Mouse (Mus musculus): ENCODE measurements around the gene Ndufs8. TPM values are rescaled to one million over a fixed set of nuclear protein-coding genes. Genes with fewer than 3 reads are reported as not detected.
A peak's percentile ranks its signal among the peaks of the same experiment; 100 is the strongest.

The Ndufs8 gene
- polyA plus RNA-seq, 1 experiment from 2014 or later, result 242 TPM

- Histone ChIP-seq H3K9me3 (no peaks in the 10 kb centered on the region), H3K4me2 (no peak overlapping the region), H3K36me3 (no peaks in the 10 kb centered on the region), H3K27ac (no peak overlapping the region), H3K4me1 (replicated peaks) (no peaks in the 10 kb centered on the region), H3K9ac (replicated peaks) (no peak overlapping the region), H3K4me3 (replicated peaks) (no peak overlapping the region), H3K27me3 (peaks cover 8% of the 10 kb centered on the region)
- WGBS, result 70% methylated on average over 14 of the region's 14 CpGs
- no peak for ATAC-seq (ENCODE audit: insufficient number of reproducible peaks, insufficient read depth, low FRiP score, low TSS enrichment, low read depth)
These were observed 36.0 kb upstream of the Ndufs8 start for GRCm38 (mm10) chr19:3948546-3948945.

DNA sequence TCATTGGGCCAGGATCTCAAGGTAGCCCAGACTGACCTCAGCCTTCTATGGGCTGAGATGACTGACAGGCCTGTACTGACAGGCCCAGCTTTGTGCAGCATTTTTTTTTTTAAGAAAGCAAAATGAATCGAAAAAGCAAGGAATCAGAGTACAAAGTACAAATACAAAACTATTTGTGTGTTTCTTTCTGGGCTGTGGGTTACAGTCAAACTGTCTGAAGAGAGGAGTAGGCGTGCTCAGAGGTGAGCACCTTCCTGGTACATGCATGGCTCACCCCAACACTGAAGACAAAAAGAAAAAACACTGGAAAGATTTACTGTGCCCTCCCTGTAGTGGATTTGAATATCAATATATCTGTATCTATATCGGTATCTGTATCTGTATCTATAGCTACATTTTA is 35.2 kb upstream of the Ndufs8 start:
- Histone ChIP-seq H3K9me3 (no peaks in the 10 kb centered on the region), H3K9ac (replicated peaks) (no peak overlapping the region), H3K36me3 (no peaks in the 10 kb centered on the region), H3K27me3 (peaks cover 15% of the 10 kb centered on the region), H3K4me3 (replicated peaks) (no peak overlapping the region), H3K4me2 (no peak overlapping the region), H3K4me1 (replicated peaks) (no peaks in the 10 kb centered on the region), H3K27ac (no peak overlapping the region)
- WGBS, result 79% methylated on average over 3 of the region's 3 CpGs
- no peak for ATAC-seq (ENCODE audit: insufficient number of reproducible peaks, insufficient read depth, low FRiP score, low TSS enrichment, low read depth)

DNA sequence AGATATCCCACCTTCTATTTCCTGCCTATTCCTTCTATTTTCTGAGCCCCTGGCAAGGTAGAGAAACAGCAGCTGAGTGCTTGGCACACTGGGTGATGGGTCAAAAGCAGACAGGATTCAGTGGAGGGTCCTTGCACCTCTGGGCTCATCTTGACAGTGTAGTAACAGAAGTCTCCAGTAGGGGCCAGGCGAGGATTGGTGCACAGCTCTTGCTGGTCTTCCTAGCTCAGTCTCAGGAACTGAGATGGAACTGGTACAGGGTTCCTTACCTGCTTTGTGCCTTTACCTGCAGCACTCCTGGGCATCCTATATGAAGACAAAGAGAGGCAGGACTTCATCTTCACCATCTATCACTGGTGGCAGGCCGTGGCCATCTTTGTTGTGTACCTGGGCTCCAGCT is 34.1 kb upstream of the Ndufs8 start:
- WGBS, result 12% methylated on average over 2 of the region's 2 CpGs
- H3K4me2 ChIP-seq, result no peak overlapping the region
- H3K9ac ChIP-seq (replicated peaks), result no peak overlapping the region
- ATAC-seq (ENCODE audit: insufficient number of reproducible peaks, insufficient read depth, low FRiP score, low TSS enrichment, low read depth), result peak; percentile 55; the same call in 1 of the 2 replicates
- H3K9me3 ChIP-seq, result no peaks in the 10 kb centered on the region
- H3K27me3 ChIP-seq, result peaks cover 16% of the 10 kb centered on the region
- no peaks in the 10 kb centered on the region for H3K36me3 ChIP-seq
- H3K4me1 ChIP-seq (replicated peaks), result no peaks in the 10 kb centered on the region
- no peak overlapping the region for H3K27ac ChIP-seq
- H3K4me3 ChIP-seq (replicated peaks), result no peak overlapping the region

- no peak overlapping the region for H3K9ac ChIP-seq (replicated peaks)
- no peaks in the 10 kb centered on the region for H3K36me3 ChIP-seq
- peaks cover 16% of the 10 kb centered on the region for H3K27me3 ChIP-seq
- H3K4me3 ChIP-seq (replicated peaks), result no peak overlapping the region
- ATAC-seq (ENCODE audit: insufficient number of reproducible peaks, insufficient read depth, low FRiP score, low TSS enrichment, low read depth), result no peak
- 35% methylated on average over 10 of the region's 10 CpGs for WGBS
- no peak overlapping the region for H3K4me2 ChIP-seq
- no peaks in the 10 kb centered on the region for H3K9me3 ChIP-seq
- no peak overlapping the region for H3K27ac ChIP-seq
- H3K4me1 ChIP-seq (replicated peaks), result no peaks in the 10 kb centered on the region
These were observed 33.4 kb upstream of the Ndufs8 start for GRCm38 (mm10) chr19:3945872-3946564.

GRCm38 (mm10) chr19:3942986-3943735 is 30.6 kb upstream of the Ndufs8 start:
- WGBS, result 18% methylated on average over 27 of the region's 27 CpGs
- Histone ChIP-seq H3K4me3 (replicated peaks) (no peak overlapping the region), H3K36me3 (no peaks in the 10 kb centered on the region), H3K4me1 (replicated peaks) (no peaks in the 10 kb centered on the region), H3K27ac (no peak overlapping the region), H3K9me3 (no peaks in the 10 kb centered on the region), H3K27me3 (peaks cover 16% of the 10 kb centered on the region), H3K9ac (replicated peaks) (no peak overlapping the region), H3K4me2 (peak overlapping the region; percentile 9; the same call in 1 of the 2 replicates)
- ATAC-seq (ENCODE audit: insufficient number of reproducible peaks, insufficient read depth, low FRiP score, low TSS enrichment, low read depth), result no peak

- WGBS, result 73% methylated on average over 7 of the region's 7 CpGs
- no peak overlapping the region for H3K4me2 ChIP-seq
- H3K9me3 ChIP-seq, result no peaks in the 10 kb centered on the region
- H3K9ac ChIP-seq (replicated peaks), result no peak overlapping the region
- no peaks in the 10 kb centered on the region for H3K36me3 ChIP-seq
- peaks cover 16% of the 10 kb centered on the region for H3K27me3 ChIP-seq
- H3K4me3 ChIP-seq (replicated peaks), result no peak overlapping the region
- H3K4me1 ChIP-seq (replicated peaks), result no peaks in the 10 kb centered on the region
- no peak overlapping the region for H3K27ac ChIP-seq
- no peak for ATAC-seq (ENCODE audit: insufficient number of reproducible peaks, insufficient read depth, low FRiP score, low TSS enrichment, low read depth)
These were observed 29.7 kb upstream of the Ndufs8 start for GRCm38 (mm10) chr19:3942315-3942714.

DNA sequence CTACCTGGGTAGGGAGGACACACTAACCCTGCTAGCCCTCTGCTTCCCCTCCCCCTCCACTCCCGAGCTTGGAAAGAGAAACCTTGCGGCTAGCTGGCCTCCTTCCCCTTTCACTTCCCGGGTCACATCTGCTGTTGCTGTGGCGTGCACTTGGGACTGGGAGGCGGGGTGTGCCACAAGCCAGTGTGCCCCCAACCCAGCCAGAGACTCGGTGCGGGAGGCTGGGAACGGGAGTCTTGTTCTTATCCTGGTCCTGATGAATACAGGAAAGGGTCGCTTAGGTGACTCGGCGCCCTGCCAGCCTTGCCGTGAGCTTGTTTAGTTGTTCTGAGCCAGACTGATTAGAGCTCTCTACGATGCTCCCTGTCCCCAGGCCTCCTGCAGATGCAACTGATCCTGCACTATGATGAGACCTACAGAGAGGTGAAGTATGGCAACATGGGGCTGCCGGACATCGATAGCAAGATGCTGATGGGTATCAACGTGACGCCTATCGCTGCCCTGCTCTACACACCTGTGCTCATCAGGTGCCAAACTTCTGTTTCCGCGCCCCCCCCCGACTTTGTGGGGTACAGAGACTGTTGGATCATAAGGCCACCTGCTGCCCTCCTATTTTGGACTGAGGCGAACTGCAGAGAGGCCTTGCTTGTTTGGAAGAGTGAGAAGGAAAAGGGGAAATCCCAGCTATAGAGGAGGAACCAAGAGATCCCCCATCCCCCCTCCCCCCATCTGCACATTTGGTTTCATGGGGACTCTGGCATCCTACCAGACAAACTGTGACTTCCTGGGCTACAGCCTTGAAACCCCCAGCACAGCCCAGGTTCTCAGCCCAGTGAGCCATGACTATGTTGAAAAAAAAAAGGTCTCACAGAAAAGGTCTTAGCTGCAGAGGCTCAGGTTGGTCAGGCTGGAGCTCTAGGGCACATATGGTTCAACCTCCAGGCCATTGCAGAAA is 23.6 kb upstream of the Ndufs8 start:
- H3K27me3 ChIP-seq, result peaks cover 12% of the 10 kb centered on the region; the same call in 1 of the 2 replicates

DNA sequence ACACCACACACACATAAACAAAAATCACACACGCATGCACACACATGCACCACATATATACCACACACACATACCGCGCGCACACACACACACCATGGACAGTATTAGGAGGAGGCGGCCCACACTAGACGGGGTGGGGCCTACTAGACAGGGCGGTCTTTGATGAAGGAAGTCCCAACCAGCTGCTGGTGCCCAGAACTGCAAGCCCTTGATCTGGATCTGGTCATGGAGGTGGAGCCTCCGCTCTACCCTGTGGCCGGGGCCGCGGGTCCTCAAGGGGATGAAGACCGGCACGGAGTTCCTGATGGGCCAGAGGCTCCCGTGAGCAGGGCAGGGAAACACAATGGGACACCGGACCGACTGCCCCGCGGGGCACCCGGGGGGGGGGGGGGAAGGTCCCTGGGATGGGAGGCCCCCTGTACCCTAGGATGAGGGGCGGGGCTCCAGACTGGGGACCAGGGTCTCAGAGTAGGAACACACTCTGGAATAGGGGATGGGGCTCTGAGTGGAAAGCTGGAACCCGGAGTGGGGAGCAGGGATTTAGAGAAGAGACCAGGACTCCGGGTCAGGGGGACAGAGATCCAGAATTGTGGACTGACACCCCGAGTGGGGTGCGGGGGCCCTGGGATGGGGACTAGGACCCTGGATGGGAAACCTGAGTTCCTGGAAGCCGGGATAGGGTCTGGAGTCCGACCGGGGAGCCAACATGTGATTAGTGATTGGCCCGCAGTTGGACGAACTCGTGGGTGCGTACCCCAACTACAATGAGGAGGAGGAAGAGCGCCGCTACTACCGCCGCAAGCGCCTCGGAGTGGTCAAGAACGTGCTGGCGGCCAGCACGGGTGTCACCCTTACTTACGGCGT is 22.7 kb upstream of the Ndufs8 start, which contains the start of gene Unc93b1:
Gene Unc93b1 (plus strand): TSS at position 155 of the 864 bp plus-strand sequence.
- peaks cover 12% of the 10 kb centered on the region; the same call in 1 of the 2 replicates for H3K27me3 ChIP-seq
- 5% methylated on average over 42 of the region's 42 CpGs for WGBS
- H3K4me3 ChIP-seq (replicated peaks), result peak within 1 kb of the TSS; percentile 50
- H3K4me1 ChIP-seq (replicated peaks), result peaks cover 12% of the 10 kb centered on the region
- no peaks in the 10 kb centered on the region for H3K36me3 ChIP-seq
- peak within 1 kb of the TSS; percentile 87 for H3K4me2 ChIP-seq
- peak; percentile 86 for ATAC-seq (ENCODE audit: insufficient number of reproducible peaks, insufficient read depth, low FRiP score, low TSS enrichment, low read depth)
- no peaks in the 10 kb centered on the region for H3K9me3 ChIP-seq
- peak within 1 kb of the TSS; percentile 56 for H3K9ac ChIP-seq (replicated peaks)
- no peak within 1 kb of the TSS for H3K27ac ChIP-seq

More for the DNA sequence above, 23.6 kb upstream of the Ndufs8 start:
- no peaks in the 10 kb centered on the region for H3K9me3 ChIP-seq
- peak overlapping the region; percentile 56 for H3K9ac ChIP-seq (replicated peaks)
- WGBS, result 9% methylated on average over 22 of the region's 22 CpGs
- no peaks in the 10 kb centered on the region for H3K36me3 ChIP-seq
- ATAC-seq (ENCODE audit: insufficient number of reproducible peaks, insufficient read depth, low FRiP score, low TSS enrichment, low read depth), result no peak
- H3K4me3 ChIP-seq (replicated peaks), result peak overlapping the region; percentile 50
- H3K27ac ChIP-seq, result no peak overlapping the region
- H3K4me2 ChIP-seq, result peak overlapping the region; percentile 87
- peaks cover 12% of the 10 kb centered on the region for H3K4me1 ChIP-seq (replicated peaks)

GRCm38 (mm10) chr19:3931716-3932115 is 19.1 kb upstream of the Ndufs8 start:
- ATAC-seq (ENCODE audit: insufficient number of reproducible peaks, insufficient read depth, low FRiP score, low TSS enrichment, low read depth), result no peak
- no peak overlapping the region for H3K4me3 ChIP-seq (replicated peaks)
- WGBS, result 91% methylated on average over 9 of the region's 9 CpGs
- no peak overlapping the region for H3K4me2 ChIP-seq
- no peak overlapping the region for H3K27ac ChIP-seq
- H3K9me3 ChIP-seq, result no peaks in the 10 kb centered on the region
- no peaks in the 10 kb centered on the region for H3K36me3 ChIP-seq
- H3K27me3 ChIP-seq, result peaks cover 7% of the 10 kb centered on the region; the same call in 1 of the 2 replicates
- H3K9ac ChIP-seq (replicated peaks), result no peak overlapping the region
- H3K4me1 ChIP-seq (replicated peaks), result peaks cover 19% of the 10 kb centered on the region
